Mouse (Mus musculus) cortical plate, adult 2 months (tissue): ENCODE results near the gene Ppp1r35.

Experiments
- CTCF ChIP-seq: fragments of 200-500 bp; IDR thresholded peaks from 2 replicates; pipeline ENCODE4 v1.5.1; 2011; ENCODE audit warnings: mild to moderate bottlenecking, control low read depth, low read length; ENCODE audit not compliant: insufficient read depth; ENCODE audit errors: extremely low read depth
- POLR2A ChIP-seq: fragments of 200-500 bp; IDR thresholded peaks from 2 replicates; pipeline ENCODE4 v1.6.1; 2011; ENCODE audit warnings: mild to moderate bottlenecking, low read length, control low read depth; ENCODE audit not compliant: insufficient read depth; ENCODE audit errors: extremely low read depth

GRCm38 (mm10) chr5:137775587-137776290 is 2.9 kb upstream of the Ppp1r35 start:
- TF ChIP-seq CTCF (no peak), POLR2A (no peak)
